Mouse (Mus musculus): ENCODE data around the gene Nelfcd.

Gene Nelfcd

DNA sequence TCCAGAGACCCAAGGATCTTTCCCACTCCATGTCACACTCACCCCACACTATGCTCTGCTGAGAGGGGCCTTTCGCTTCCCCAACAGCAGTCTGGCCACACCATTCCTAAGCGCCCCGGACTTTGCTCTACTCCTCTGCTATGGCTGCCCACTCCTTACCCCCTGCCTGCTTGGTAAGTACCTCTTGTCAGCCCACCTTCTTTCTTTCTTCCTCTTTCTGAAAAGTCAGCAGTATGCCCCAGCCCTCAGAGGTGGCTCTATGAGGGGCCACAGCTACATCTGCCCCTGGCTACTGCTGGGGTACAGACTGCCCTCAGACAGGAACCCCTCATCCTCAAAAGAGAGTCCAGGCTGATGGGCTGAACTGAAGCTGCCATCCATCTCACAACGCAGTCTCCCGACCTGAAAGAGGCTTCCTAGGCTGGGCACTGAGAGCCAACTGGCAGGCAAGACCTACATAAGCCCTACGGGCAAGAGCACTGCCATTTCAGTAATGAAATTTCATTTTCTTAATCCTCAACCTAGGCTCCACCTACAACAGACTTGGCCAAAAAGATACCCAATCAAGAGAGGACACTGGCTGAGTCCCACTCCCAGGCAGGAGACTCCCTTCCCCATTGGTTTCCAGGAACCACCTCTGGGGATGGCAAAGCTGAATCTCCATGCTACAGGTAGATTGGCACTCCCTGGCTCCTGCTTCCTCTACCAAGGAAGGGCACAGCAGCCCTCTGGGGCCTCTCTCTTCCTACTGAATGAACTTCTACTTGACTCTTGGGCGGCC is 21.5 kb downstream of the Nelfcd start:
- 96% methylated on average over 7 of the region's 7 CpGs for WGBS

DNA sequence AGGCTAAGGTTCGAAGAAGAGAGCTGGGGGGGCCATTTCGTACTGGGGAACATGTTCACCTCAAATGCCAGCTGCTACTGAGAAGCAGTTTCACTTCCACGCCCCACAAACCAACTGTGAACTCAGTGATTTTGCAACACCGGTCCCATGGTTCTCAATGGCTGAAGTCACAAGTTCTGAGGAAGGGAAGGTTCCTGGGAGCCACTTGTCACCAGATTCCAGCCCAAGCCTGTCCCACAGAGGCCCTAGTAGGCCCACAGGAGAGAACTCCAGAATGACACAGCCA is 22.0 kb downstream of the Nelfcd start:
- 99% methylated on average over 4 of the region's 4 CpGs for WGBS

DNA sequence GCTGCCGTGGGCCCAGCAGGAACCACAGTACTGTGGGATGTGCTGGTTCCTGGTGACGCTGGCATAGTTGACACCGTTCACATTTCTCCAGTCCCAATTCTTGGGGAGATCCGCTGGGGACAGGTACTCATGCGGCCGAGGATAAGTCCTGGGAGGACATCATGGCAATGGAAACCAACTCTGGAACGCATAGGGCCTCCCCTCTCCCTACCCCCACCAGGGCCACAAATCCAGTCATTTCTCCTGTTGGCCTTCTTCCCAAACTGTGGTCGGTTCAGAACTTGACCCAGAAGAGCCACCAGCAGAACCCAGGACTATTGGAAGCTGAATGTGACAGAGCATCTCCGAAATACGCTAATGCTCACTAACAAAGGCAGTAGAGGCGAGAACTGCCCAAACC is 22.6 kb downstream of the Nelfcd start:
- 78% methylated on average over 11 of the region's 11 CpGs for WGBS

DNA sequence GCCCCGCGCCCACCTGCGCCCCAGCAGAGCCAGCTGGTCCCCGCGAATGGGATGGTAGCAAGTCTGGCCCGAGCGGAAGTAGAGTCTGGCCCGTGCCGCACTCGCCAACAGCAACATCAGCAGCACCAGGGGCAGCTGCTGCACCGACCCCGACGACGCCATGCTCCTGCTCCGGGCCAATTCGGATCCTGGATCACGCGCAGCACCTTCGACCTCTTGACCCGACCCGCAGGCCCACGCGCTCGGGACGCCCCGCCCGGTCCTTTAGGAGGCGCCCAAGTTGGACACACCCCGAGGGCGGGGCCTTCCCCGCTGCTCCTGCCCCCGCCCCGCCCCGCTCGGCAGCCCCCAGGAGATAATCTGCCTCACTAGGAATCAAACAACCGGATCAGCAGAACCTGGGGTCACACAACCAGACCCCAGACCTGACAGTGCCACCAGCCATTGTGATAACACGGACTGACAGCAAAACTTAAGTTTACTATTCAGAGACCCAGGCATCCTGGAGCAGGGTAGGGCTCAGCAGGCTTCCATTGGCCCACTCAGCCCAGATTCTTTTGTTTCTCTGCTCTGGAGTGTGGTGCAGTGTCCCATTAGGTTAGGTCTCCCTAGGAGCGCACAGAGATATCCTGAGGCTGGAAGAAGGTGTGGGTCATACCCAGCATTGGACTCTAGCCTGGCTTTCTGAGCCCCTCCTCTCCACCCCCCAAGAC is 23.3 kb downstream of the Nelfcd start, which contains the start of gene Ctsz:
Ctsz (minus strand) TSS at position 303 of the 713 bp plus-strand sequence.
- 3% methylated on average over 38 of the region's 38 CpGs for WGBS

DNA sequence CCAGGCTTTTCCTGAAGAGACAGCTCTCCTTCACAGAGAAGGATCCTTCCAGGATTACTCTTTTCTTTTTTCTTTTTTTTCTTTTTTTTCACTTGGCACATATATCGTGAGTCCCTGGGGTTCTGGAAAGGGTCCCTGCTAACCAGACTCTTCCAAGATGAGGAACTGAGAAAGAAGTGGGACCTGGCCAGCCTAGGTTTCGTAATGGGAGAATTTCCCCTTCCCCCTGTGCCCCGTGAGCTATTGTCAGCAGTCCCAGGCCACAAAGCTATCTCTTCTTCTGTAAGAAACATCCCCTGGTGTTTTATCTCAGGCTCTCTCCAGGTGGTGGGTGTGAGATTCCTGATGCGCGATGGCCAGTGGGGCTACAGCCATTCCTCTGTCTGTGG is 23.8 kb downstream of the Nelfcd start:
- 66% methylated on average over 5 of the region's 5 CpGs for WGBS

DNA sequence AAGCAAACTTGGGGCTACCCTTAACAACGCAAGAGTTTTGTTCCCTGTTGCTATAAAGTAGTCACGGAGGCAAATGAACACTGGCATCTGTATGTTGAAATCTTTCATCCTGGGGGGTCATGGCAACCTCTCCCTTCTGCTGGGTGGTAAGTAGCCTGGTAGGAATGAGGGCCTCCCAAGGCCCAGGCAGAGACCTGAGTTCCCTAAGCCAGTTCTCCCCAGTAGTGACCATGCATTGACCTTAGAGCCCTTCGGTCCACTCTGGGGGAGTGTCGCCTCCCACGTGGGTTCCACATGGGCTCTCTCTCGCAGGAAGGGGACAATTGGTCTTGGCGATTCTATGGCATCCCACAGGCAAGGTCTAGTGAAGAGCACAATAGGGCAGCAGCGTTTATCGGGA is 24.4 kb downstream of the Nelfcd start:
- 85% methylated on average over 9 of the region's 9 CpGs for WGBS

DNA sequence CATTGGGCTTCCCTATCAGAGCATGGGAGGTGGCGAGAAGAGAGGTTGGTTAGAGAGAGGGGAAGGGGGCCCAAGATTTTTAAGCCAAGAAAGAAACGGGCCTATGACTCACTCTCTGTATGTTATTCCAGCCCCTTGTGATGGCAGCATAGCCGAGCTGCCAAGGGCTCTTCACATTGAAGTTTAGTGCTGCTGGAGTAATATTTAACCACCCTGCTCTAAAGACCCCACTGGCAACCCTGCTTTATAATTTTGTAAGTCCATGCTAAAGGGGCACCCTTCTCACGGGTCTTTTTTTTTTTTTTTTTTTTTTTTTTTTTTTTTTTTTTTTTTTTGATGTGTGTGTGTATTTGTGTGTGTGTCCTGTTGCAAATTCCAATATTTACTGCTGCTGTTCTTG is 26.3 kb downstream of the Nelfcd start:
- 82% methylated on average over 4 of the region's 4 CpGs for WGBS

DNA sequence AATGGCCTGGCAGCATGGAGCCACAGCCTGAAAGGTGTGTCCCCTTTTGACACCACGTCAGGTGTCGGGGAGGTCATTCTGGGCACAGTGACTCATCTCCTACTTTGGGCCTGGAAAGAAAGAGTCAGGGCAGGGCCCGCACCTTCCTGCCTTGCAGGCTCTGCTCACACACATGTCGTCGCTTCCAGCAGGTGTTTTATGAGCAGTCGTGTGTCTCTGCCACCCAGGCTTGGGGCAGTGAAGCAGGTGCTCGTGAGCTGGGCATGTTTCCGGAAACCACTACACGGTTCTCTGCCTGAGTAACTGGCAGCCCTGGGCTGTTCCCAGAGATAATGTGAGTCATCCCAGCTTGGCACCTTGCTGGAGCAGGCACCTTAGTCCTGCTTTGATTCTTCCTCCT is 26.9 kb downstream of the Nelfcd start:
- 82% methylated on average over 9 of the region's 9 CpGs for WGBS

DNA sequence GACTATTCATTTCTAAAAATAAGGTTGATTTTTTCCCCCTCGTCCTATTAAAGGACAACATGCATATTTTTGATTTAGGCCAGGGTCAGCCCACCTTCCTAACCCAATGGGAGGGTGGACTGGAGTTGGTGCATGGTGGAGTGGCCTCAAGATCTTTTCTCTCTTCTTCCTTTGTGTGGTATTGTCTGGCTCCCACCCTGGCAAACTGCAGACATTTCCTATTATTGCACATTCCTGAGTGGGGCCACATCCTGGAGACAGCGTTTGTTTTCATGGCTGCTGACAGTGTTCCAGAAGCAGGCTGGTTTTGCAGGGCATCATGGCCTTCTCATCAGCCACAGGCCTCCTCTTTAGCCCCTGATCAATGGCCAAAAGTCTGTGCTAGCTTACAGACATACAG is 27.4 kb downstream of the Nelfcd start:
- WGBS = 65% methylated on average over 2 of the region's 2 CpGs

DNA sequence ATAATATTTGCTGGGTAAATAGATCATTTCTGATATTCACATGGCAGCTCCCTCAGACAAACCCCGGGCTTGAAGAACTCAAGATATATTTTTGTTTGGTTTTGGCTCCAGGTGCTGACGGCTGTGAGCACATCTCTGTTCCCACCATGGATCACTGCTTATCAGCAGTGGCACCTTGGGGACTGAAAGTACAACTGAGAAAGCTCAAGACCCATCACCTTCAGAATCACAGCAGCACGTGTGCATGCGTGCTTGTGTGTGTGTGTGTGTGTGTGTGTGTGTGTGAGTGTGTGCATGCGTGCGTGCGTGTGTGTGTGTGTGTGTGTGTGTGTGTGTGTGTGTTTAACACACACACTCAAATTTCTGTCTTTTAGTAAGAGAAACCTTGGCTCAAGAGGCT is 28.8 kb downstream of the Nelfcd start:
- WGBS = 92% methylated on average over 7 of the region's 7 CpGs

DNA sequence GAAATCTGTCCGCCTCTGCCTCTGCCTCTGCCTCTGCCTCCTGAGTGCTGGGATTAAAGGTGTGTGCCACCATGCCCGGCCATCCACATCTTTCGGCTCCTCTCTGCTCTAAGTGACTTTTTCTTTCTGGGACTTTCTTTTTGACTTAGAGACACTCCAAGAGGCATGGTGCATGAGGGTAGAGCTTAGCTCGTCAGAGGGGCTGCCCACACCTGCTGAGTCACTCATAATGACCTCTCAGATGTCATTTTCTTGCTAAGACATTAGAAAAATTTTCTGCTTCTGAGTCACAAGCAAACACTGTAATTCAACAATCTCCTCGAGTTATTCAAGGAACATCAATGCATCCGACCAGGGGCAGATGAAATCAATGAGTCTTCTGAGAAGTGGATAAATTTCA is 29.4 kb downstream of the Nelfcd start:
- 86% methylated on average over 6 of the region's 6 CpGs for WGBS

DNA sequence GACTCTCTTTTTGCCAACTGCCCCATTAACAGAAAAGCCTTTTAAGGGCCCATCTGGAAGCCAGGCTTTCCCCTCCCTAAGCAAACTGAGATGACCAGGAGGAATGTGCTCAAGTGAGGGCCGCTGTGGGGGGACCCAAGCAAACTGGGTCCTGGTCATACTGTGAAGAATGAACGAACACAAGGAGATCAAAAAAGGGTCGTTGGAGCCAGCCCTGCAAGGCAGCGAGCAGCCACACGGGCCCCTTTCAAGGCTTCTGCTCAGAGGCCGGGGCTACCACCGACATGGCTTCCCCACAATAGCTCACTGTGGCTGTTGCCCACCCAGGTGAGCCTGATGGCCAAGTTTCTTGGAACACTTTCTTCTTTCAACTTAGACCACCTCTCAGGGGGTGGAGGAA is 30.9 kb downstream of the Nelfcd start:
- WGBS = 61% methylated on average over 7 of the region's 7 CpGs

DNA sequence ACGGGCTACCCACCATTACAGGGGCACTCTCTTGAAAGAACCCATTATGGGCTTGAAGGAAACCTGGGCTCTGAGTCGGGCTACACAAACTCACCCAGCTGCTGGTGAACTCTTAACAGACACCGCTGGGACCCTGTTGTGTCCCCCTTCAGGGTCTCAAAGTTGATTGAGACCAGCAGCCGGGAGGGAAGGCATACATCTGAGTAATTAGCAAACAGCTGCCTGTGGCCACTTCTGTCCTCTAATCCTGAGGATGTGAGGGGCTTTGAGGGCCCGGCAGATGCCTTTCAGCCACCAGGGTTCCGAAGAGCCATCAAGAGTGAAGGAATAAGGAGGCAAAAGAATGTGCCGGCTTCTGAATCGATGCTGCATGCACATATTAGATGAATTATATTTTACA is 31.3 kb downstream of the Nelfcd start:
- 81% methylated on average over 8 of the region's 8 CpGs for WGBS

DNA sequence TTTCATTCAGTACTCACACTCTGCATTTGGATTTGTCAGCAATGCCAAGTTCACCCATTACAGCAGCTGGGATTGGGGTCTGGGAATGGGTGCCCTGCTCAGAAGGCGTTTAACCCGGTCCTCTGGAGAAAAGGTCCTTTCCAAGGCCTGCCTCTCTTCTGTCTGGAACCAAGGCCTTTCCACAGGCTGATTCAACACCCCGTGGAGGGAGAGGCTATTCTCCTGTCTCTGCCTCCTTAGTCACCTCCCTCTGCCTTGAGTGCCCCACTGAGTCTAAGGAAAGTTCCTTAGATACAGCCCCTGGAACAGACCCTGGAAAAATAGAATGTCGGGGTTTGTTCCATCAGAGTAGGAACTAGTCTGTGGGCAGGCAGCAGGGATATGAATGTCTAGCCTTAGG is 32.8 kb downstream of the Nelfcd start:
- WGBS = 83% methylated on average over 4 of the region's 4 CpGs

DNA sequence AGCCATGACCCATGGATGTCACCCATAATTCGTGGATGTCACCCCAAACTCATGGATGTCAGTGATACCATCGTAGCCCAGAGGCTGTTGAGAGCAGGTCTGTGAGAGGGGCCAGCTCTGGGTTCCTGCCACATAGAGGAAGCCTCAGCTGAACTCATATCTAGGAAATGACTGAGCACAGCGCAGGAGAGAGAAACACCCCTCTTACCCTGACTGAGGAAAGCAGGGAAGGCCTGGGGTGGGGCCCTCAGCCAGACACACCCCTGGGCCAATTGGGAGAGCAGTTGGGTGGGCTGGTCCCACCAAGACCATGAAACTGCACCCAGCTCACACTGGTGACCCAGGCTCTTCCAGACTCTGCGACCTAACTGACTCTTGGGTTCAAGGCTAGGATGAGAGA is 34.7 kb downstream of the Nelfcd start, which contains the start of gene Tubb1:
Tubb1 (plus strand) TSS at position 343 of the 400 bp plus-strand sequence.
- WGBS = 76% methylated on average over 4 of the region's 4 CpGs

DNA sequence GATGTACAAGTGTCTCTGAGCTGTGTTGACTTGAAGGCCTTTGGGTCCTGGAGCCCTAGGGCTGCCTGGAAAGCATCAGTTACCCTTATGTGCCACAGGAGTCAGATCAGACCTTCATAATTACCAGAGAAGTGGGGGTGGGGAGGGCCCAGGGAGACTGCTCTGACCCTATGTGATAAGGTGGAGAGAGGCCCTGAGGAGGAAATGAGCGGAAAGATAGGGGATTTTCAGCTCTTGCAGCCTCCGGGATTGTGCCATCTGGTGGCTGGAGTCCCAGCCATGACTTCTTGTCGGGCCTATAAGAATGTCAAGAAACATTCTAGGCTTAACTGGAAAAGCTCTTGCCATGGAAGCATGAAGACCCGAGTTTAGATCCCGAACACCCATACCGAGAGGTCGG is 38.1 kb downstream of the Nelfcd start:
- 79% methylated on average over 7 of the region's 7 CpGs for WGBS

DNA sequence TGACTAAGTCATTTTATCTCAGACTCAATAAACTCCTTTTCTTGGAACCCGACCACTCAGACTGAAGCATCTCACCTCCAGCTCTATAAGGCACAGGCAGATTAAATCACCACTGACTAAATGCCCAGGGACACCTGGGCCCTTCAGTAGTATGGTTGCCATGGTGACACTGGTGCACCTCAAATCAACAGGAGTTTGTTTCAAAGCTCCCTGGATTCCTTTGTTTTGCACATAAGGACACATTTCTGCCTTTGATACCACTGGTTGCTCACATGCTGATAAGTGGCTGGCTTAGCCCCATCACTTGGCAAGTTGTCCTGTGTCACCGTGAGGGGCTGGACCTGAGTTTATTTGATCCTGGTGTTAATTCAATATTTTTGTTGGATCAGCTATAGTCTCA is 43.8 kb downstream of the Nelfcd start:
- 49% methylated on average over 2 of the region's 2 CpGs for WGBS

DNA sequence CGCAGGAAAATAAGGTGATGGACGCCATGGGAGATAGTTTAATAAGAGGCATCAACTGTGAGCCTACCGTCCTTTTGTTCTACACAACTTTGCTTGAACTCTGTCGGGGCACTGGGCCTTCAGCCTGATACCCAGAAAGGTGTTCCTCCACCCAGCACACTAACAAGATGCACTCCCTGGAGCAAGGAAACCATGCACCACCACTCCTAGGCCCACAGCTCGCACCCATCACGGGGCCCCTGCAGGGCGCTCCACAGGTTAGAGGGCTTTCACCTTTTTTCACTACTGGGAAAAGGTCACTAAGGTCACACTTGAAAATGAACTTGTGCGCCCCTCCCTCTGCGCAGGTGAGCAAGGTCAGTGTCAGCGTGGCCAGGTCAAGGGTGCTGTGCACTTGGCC is 47.8 kb downstream of the Nelfcd start:
- WGBS = 35% methylated on average over 10 of the region's 10 CpGs

DNA sequence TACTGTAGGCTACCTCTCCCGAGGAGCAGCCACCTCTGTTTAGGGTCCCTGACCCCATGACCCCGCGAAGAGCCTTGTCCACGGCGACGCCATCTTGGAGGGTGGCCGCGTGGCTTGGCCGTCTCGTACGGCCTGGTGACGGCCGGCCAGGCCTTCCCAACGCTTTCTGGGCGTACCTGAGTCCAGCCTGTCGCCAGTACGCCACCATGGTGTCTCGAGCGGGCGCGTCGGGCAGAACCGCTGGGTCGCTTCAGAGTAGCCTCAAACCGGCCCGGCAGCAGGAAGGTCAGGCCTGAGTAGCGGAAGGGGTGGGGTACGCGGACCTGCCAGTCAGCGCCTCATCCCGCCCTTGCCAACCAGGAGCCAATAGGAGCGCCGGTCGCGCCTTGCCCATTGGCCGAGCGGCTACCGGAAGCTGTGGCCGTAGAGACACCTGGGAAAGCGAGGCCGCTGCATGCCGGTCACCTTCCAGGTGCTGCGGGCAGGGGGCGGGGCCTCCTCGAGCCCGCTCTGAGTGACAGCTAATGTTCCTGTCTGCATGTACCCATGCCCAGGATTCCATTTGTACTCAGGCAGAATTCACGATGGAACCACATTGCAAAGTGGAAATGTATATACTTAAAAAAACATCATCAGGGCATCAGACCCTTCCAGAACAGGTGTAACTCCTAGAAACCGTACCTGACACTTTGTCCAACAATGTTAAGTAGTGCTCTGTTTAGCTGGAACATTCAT is 48.4 kb downstream of the Nelfcd start, which contains the start of gene Atp5e:
Atp5e (minus strand) TSS at position 317 of the 735 bp plus-strand sequence.
- 2% methylated on average over 48 of the region's 48 CpGs for WGBS

DNA sequence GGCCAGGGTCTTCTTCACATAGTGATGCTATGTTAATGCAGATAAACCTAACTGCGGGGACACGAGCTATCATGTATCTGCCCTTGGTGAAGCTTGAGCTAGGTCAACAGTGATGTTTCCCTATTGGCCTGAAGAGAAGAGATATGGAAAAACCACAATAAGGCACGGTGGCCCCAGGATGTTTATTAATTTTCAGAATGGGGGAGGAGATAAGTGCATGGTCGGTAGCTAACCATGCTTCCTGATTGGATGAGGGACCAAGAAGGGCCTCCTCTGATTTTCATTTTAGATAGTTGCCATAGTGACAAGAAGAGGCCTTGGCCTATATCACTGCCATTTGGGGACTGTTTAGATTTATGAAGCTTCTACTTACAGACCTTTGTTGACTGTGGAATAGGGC is 54.7 kb downstream of the Nelfcd start:
- 85% methylated on average over 4 of the region's 4 CpGs for WGBS

DNA sequence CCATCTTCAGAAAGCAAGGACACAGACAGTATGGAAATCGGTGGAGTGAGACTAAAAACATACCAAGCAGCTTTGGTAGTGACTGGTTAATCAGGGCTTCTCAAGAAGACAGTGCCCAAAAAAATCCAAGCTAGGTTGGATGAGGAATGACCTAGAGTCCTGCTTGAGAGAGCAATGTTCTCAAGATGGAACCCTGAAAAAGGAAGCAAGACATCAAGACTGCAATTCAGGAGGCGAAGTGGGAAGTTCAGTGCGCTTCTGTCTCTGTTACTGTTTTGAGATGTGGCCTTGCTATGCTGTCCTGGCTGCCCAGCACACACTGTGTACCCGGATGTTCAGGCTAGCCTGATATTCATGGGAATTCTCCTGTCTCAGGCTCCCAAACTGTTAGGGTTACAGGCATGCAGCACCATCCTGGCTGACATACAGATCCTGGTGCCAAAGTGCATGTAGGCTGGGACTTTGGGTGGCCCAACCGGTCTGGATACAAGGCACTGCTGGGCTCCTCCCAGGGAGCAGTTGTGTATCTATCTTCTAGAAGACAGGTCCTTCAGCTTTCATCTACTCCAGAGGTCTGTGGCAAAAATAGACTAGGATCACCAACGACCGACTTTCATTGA is 55.3 kb downstream of the Nelfcd start:
- 93% methylated on average over 7 of the region's 7 CpGs for WGBS

DNA sequence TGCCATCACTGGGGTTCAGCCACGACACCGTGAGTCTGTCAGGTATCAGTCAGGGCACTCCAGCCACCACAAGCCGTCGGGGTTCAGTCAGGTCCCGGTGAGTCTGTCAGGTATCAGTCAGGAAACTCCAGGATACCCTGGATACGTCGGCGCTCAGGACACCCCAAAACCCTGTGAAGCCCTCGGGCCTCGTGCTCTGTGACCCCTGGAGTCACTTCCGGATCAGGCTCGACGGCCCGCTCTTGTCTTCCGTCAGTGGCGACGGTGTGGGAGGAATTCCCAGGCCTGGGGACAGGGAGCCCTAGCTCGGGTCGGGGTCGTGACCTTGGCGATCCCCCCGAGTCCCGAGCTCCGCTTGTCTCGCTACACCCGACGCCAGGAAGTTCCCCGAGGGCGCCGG is 56.8 kb downstream of the Nelfcd start:
- 7% methylated on average over 30 of the region's 30 CpGs for WGBS
